Mouse (Mus musculus): ENCODE measurements around the gene Caml.
"Not testable (repeated sequence)": the region's sequence is repeated elsewhere in the genome, so short reads cannot be mapped to it uniquely, and the experiment has no call there.

Gene Caml

DNA sequence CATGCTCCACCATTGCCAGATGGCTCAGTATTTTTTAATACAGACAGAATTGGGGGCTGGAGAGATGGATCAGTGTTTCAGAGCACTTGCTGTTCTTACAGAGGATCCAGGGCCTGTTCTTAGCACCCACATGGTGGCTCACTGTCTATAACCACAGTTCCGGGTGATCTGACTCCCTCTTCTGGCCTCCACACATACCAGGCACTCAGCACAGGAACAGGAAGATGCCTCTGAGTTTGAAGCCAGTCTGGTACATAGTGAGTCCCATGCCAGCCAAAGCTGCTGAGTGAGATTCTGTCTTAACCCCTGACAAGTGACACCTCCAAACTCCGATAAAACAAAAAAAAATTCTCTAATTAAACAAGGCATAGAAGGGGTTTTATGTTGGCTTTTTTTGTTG is 2.5 kb upstream of the Caml start:
- in situ Hi-C loops (cut with MboI, MseI), result no loop called here

DNA sequence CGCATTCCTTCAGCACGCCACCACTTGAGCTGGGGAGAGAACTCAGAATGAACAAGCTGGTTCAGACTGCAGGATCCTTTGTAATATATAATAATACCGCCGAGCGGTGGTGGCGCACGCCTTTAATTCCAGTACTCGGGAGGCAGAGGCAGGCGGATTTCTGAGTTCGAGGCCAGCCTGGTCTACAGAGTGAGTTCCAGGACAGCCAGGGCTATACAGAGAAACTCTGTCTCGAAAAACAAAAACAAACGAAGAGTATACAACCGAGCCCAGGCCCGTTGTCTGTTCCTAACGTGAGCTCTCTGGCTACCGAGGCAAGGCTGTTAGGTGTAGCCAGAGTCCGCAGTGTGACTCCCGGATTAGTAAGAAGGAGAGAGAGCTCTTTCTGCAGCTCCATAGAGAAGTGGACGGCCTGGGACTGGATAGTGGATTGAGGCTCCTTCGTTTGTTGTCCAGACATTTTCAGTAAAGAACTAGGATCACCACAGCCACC is 603 bp upstream of the Caml start:
- in situ Hi-C loops (cut with MboI, MseI), result not testable (repeated sequence)

DNA sequence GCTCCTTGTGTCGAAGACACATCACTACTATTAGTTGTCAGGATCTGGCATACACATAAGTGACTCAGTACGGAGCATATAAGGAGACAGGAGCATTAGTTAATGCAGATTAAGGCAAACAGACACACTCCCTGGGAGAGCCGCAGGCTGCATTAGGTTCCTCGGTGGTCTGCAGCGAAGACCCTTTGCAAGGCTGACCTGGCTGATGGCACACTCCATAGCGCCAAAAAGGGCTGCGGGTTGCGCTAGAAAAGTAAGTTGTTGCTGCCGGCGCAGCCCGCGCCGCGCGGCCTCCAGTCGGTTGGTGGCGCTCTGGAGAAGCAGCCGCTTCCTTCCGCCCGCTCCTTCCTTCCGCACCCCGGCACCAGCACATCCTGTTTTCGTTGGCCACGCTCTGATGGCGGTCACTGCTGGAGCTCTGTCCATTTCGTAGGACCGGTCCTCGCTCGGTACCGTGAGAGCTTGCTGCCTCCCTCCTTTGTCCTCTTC is 11.9 kb downstream of the Caml start, which contains the start of gene Ddx46:
Ddx46 (plus strand) TSS at position 389 of the 489 bp plus-strand sequence.
- in situ Hi-C loops (cut with MboI, MseI), result loop anchor here (5.0 kb wide), 1 partner anchor 32 kb away; no protein-coding TSS in a partner anchor

DNA sequence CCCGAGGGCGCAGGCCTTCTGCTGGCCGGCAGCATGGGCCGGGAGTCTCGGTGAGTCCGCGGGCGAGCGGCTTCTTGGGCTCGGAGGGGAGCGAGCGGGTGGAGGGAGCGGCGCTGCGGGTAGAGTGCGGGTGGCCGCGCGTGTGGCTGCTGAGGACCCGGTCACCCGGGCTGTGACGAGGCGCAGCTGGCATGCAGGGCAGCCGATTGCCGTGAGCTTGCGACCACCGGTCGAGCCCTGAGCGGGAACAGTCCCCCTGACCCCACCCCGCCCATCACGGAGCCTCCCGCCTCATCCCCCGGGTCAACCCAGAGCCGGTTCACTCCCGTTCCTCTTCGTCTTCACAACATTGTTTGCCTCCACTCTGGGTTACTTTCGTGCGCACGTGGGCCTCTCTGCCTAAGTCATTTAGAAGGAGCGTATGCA is 12.4 kb downstream of the Caml start:
- in situ Hi-C loops (cut with MboI, MseI), result loop anchor here (5.0 kb wide), 1 partner anchor 33 kb away; no protein-coding TSS in a partner anchor

DNA sequence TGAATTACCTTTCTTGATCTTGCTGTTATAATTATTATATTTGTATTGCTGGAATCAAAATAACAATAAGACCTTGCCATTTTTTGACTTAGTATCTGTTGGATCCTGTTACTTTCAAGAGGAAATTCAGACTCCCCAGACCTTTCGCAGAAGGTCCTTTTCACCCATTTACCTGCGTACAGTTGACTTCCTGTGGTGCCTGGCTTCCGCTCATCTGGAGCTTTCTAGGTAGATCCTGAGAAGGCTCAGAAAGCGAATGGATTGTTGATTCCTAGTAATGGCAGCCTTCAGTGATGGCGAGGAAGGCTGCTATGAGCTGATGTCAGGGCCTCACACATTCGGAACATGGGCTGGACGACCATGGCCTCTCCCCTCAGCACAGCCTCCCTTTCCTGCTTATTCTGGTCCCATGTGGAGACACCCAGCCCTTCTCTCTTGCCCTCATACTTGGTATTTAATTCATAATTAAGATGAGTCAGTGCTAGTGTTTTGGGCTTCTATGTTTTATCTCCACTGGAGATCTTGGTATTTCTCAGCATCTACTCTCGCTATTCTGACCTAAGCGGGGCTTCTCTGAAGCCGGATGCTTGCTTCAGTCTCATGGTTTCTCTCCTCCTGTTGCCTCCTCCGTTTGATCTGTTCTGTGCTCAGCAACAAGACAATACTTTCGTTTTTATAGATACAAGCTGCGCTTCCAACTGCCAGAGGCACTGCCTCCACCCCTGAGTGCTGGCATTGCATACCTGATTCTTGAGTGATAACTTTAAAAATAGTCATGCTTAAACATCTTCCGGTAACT is 13.6 kb downstream of the Caml start:
- in situ Hi-C loops (cut with MboI, MseI), result loop anchor here (5.0 kb wide), 1 partner anchor 34 kb away; no protein-coding TSS in a partner anchor

DNA sequence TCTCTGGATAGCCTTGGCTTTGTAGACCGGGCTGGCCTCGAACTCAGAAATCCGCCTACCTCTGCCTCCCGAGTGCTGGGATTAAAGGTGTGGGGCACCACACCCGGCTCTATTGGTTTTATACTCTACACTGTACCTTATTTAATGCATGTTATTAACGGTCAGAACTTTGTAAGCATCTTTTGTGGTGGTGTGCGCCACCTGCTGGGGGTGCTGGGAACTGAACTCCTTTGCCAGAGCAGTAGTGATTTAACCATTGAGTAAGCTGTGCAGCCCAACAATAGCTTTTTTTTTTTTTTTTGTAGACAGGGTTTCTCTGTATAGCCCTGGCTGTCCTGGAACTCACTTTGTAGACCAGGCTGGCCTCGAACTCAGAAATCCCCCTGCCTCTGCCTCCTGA is 17.7 kb downstream of the Caml start:
- in situ Hi-C loops (cut with MboI, MseI), result not testable (repeated sequence)

DNA sequence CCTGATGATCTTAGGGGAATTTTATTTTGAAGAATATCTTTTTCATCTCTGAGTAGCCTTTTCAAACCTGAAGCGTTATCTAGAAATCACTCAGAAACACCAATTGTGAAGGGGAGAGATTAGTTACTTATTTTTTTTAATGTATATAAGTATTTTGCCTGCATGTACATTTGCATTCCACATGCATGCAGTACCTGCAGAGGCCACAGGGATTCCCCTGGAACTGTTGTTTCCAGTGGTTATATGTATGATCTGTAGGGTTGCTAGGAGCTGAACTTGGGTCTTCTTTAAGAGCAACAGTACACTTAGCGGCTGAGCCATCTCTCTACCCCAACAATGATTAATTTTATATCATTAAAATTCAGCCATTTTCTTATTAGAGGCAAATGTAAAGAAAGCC is 21.7 kb downstream of the Caml start:
- in situ Hi-C loops (cut with MboI, MseI), result no loop called here

DNA sequence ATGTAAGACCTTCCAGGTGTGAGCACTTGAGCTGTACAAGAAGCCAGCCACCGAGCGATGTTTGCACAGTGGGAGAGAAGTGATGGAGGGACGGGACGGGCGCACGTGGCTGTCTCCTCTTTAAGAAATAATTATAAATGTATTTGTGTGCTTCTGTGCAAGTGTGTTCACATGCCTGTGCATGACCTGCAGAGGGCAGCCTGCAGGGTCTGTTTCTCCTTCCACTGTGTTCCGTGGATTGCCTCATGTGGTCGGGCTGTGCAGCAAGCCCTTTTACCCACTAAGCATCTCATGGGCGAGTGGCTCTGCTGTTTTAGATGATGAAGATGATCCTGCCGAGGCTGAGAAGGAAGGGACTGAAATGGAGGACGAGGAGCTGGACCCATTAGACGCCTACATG is 27.3 kb downstream of the Caml start:
- in situ Hi-C loops (cut with MboI, MseI), result loop anchor here (5.0 kb wide), 1 partner anchor 37 kb away; no protein-coding TSS in a partner anchor

DNA sequence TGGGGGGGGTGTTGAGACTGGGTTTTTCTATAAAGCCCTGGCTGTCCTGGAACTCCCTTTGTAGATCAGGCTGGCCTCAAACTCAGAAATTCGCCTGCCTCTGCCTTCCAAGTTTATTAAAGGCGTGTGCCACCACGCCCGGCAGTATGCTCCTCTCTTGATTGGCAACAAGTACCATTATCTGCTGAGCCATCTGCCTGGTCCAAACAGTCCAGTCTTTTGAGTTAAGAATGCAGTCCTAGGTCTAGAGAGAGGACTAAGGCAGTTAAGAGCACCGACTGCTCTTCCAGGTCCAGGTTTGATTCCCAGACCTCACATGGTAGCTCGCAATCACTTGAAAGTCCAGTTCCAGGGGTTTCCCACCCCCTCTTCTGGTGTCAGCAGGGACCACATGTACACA is 28.2 kb downstream of the Caml start:
- in situ Hi-C loops (cut with MboI, MseI), result loop anchor here (5.0 kb wide), 1 partner anchor 36 kb away; no protein-coding TSS in a partner anchor

DNA sequence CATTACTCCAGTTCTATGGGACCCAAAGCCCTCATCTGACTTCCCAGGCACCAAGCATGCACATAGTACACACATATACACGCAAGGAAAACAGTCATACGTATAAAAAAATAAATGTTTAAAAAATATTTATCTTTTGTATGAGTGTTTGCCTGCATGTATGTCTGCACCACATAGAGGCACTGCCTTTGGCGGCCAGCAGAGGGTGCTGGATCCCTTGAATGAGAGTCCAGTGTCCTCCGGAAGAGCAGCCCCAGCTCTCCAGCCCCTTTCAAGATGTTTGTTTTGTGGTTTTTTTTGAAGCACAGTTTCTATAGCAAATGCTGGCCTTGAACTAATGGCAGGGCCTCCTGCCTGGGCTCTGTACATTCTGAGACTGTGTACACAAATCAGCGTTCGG is 45.7 kb downstream of the Caml start:
- in situ Hi-C loops (cut with MboI, MseI), result no loop called here

DNA sequence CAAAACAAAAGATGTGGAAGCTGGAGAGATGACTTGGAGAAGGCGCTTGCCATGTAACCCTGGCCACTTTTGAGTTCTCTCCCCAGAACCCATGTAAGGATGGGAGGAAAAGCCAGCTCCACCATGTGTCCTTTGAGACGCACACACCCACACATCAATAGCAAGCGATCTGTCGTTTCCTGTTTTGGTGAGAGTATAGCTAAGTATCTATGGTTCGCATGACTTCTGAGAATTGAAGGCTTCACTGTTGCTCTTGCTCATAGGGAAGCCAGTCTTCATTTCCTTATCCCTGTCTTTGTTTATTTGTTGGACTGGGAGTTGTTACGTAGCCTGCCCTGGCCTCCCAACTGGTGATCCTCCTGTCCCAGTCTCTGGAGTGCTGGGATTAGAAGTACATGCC is 49.9 kb downstream of the Caml start:
- in situ Hi-C loops (cut with MboI, MseI), result loop anchor here (10.0 kb wide), 1 partner anchor 438 kb away; no protein-coding TSS in a partner anchor

DNA sequence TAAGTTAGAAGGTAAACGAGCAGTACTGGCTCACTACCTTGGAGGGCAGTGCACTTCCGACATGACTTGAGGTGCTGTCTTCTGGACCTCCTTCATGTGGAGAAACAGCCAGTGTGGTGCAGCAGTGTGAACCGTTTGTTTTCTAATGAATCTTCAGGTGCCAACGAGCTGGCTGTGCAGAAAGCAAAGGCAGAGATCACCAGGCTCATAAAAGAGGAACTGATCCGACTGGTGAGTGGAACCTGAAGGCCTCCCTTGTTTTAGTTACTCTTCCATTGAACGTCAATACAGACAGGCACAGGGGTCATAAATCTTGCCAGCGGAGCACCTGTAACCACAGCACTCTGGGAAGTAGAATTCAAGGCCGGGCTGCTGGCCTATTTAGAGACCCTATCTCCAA is 54.6 kb downstream of the Caml start:
- in situ Hi-C loops (cut with MboI, MseI), result loop anchor here (10.0 kb wide), 1 partner anchor 443 kb away; no protein-coding TSS in a partner anchor

Measured in T-helper 1 cell (primary cell).